Mouse (Mus musculus) heart, adult 2 months (tissue): ENCODE data around the gene Uba5.

Experiments
- CTCF ChIP-seq: fragments of 200-600 bp; IDR thresholded peaks from 2 replicates; pipeline ENCODE4 v1.8.1; 2022; ENCODE audit warnings: antibody characterized with exemption, mild to moderate bottlenecking, moderate library complexity
- EP300 ChIP-seq: fragments of 200-500 bp; IDR thresholded peaks from 2 replicates; pipeline ENCODE4 v1.6.1; 2011; ENCODE audit warnings: low read depth, low read length, control low read depth; ENCODE audit not compliant: insufficient read depth

DNA sequence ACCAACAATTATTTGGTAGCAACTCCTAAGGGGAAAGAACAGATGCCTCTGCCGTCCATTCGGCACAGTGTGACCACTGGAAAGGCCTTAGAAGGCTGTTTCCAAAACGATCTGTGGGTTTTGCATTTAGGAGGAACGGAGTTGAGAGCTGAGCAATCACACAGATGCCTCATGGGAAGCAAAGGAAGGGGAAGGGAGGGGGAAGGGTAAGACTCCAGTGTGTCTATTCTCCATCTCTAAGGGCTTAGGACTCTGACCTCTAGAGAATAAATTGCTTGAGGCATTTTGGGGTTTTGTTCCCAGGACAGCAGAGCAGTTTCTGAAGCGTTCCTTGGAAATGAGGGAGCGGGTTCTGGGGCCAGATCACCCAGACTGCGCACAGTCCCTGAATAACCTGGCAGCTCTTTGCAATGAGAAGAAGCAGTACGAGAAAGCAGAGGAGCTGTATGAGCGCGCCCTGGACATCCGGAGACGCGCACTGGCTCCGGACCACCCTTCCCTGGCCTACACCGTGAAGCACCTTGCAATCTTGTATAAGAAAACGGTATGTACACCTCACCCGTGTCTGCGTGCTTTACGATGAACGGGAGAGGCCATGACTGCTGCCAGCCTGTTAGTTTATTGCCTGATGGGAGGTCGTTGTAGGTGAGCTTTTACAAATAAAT, 23.8 kb downstream of the Uba5 start:
- TF ChIP-seq EP300: no peak
- no peak for TF ChIP-seq CTCF
